Mouse (Mus musculus) lung, adult 2 months (tissue): ENCODE data around the gene Nrsn2.

Source experiments
- CTCF ChIP-seq: fragments of 200-500 bp; IDR thresholded peaks from 2 replicates; pipeline ENCODE4 v1.5.1; 2011; ENCODE audit warnings: mild to moderate bottlenecking, low read length, control low read depth; ENCODE audit not compliant: insufficient read depth
- POLR2A ChIP-seq: fragments of 200-500 bp; IDR thresholded peaks from 2 replicates; pipeline ENCODE4 v1.6.1; 2011; ENCODE audit warnings: low read depth, mild to moderate bottlenecking, control low read depth, low read length, borderline replicate concordance; ENCODE audit errors: extremely low read depth

DNA sequence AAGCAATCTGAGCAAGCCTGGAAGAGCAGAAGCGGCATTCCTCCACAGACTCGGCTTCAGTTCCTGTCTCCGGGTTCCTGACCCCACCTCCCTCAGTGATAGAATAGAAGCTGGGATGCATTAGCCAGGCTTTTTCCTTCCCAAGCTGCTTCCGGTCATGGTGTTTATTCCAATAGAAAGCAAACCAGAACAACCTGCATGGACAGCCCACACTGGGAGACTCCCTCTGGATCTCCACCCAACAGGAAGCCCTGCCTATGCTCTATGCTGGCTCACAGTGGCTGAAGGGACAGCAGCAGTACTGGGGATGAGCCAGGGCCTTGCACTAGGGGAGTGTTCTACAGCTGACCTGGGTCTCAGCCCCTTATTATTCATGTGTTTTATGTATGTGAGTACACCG lies 48.5 kb downstream of the Nrsn2 start:
- TF ChIP-seq CTCF (no peak), POLR2A (no peak)
